7 mouse cellular contexts compared by ENCODE assay signal in genomic region chr6:144057098-144057632, GRCm38 (mm10).
DNase-seq lines count a peak whose midpoint lies in the region; ATAC-seq and TF ChIP-seq lines count a peak whose summit lies in the region.

No protein-coding gene starts in this region.

- intact Hi-C loops in left cerebral cortex, adult 2 months (cut with DNase I): no loop called here

- H3K9me3 ChIP-seq in embryonic facial prominence, embryonic 12.5 days: no peaks in the 10 kb centered on the region
- no peaks in the 10 kb centered on the region for H3K9me3 ChIP-seq in forebrain, embryonic 15.5 days
- no peaks in the 10 kb centered on the region for H3K9me3 ChIP-seq in midbrain, embryonic 13.5 days

- H3K4me3 ChIP-seq in left cerebral cortex, adult 2 months: no peak overlapping the region
- H3K4me3 ChIP-seq in embryonic facial prominence, embryonic 12.5 days: no peak overlapping the region
- H3K4me3 ChIP-seq in forebrain, embryonic 15.5 days: no peak overlapping the region
- no peak overlapping the region for H3K4me3 ChIP-seq in midbrain, embryonic 13.5 days (replicated peaks)

- H3K4me1 ChIP-seq in embryonic facial prominence, embryonic 12.5 days: peaks cover 16% of the 10 kb centered on the region; the same call in 1 of the 2 replicates
- H3K4me1 ChIP-seq in forebrain, embryonic 15.5 days: peaks cover 32% of the 10 kb centered on the region
- H3K4me1 ChIP-seq in midbrain, embryonic 13.5 days (replicated peaks): peaks cover 12% of the 10 kb centered on the region; the same call in 1 of the 2 replicates

- H3K9ac ChIP-seq in embryonic facial prominence, embryonic 12.5 days: no peak overlapping the region
- H3K9ac ChIP-seq in forebrain, embryonic 15.5 days (replicated peaks): no peak overlapping the region
- H3K9ac ChIP-seq in midbrain, embryonic 13.5 days (replicated peaks): no peak overlapping the region

- H3K27ac ChIP-seq in left cerebral cortex, adult 2 months: peak overlapping the region; percentile 4; the same call in 1 of the 2 replicates
- H3K27ac ChIP-seq in embryonic facial prominence, embryonic 12.5 days: peak overlapping the region; percentile 77
- H3K27ac ChIP-seq in forebrain, embryonic 15.5 days (replicated peaks): peak overlapping the region; percentile 74
- peak overlapping the region; percentile 59; the same call in 1 of the 2 replicates for H3K27ac ChIP-seq in midbrain, embryonic 13.5 days

- no peaks in the 10 kb centered on the region for H3K36me3 ChIP-seq in embryonic facial prominence, embryonic 12.5 days
- no peaks in the 10 kb centered on the region for H3K36me3 ChIP-seq in forebrain, embryonic 15.5 days
- no peaks in the 10 kb centered on the region for H3K36me3 ChIP-seq in midbrain, embryonic 13.5 days

- no peak for TF ChIP-seq CTCF in left cerebral cortex, adult 2 months (IDR thresholded peaks at IDR 0.05)

- 61% methylated on average over 14 of the region's 14 CpGs for WGBS in embryonic facial prominence, embryonic 12.5 days
- 28% methylated on average over 14 of the region's 14 CpGs for WGBS in forebrain, embryonic 15.5 days
- 85% methylated on average over 14 of the region's 14 CpGs for WGBS in midbrain, embryonic 13.5 days

- no peak overlapping the region for H3K4me2 ChIP-seq in embryonic facial prominence, embryonic 12.5 days (replicated peaks)
- peak overlapping the region; percentile 23; the same call in 1 of the 2 replicates for H3K4me2 ChIP-seq in forebrain, embryonic 15.5 days (replicated peaks)
- no peak overlapping the region for H3K4me2 ChIP-seq in midbrain, embryonic 13.5 days (replicated peaks)

- DNase-seq in left cerebral cortex, adult 2 months (ENCODE audit: extremely low spot score in 1 of 2, low spot score in 2 of 2): no peak
- no peak for DNase-seq in left cerebral cortex, adult 8-10 months (ENCODE audit: low spot score in 2 of 2)
- no peak for DNase-seq in kidney, adult 18-20 months
- no peak for DNase-seq in urinary bladder, adult 18-20 months (ENCODE audit: low spot score in 2 of 2)

- H3K27me3 ChIP-seq in embryonic facial prominence, embryonic 12.5 days: no peaks in the 10 kb centered on the region
- no peaks in the 10 kb centered on the region for H3K27me3 ChIP-seq in forebrain, embryonic 15.5 days
- no peaks in the 10 kb centered on the region for H3K27me3 ChIP-seq in midbrain, embryonic 13.5 days

- no peak for ATAC-seq in embryonic facial prominence, embryonic 12.5 days (ENCODE audit: insufficient number of reproducible peaks, insufficient read depth, low FRiP score, low TSS enrichment)
- no peak; the same call in 1 of the 2 replicates for ATAC-seq in forebrain, embryonic 15.5 days (replicated peaks)
- ATAC-seq in midbrain, embryonic 13.5 days: no peak

Comparison
In these comparisons a context has a peak if more than half of its experiments do, and no peak if none do; other contexts are left out.
1. H3K27ac ChIP-seq: peak in every context shown above with its lines; median percentile 77 in embryonic facial prominence, embryonic 12.5 days; 74 in forebrain, embryonic 15.5 days; 59 in midbrain, embryonic 13.5 days; 4 in left cerebral cortex, adult 2 months.